Mouse (Mus musculus) left cerebral cortex, postnatal 10 days (tissue): ENCODE data around the gene Rrp36. TPM values are rescaled to one million over a fixed set of nuclear protein-coding genes. Genes with fewer than 3 reads are reported as not detected.

Experiments
- DNase-seq, 2 experiments: peaks; one replicate each; pipeline ENCODE4 v3.0.0; 2021 to 2022; ENCODE audit warnings: low spot score in 2 of 2, mixed read lengths in 1 of 2; ENCODE audit errors: extremely low spot score in 1 of 2
- intact Hi-C: fragments of 180-260 bp; cut with DNase I; formaldehyde crosslinking; loops from one replicate; pipeline ENCODE4 v1.15.1; 2025
- total RNA-seq, 2 experiments: library from RNA; stranded (reverse); gene quantifications; 2 replicates each; pipeline ENCODE4 v1.2.3; 2021

Gene Rrp36
- 10 to 100 TPM; 14.8 to 19.3 TPM for total RNA-seq

- peak; percentile 91 to 93 for DNase-seq
- intact Hi-C loops = no loop called here
Observed at GRCm38 (mm10) chr17:46673850-46674529, at the start of gene Rrp36. TSS of gene Rrp36 (minus strand) at chr17:46674352.

DNA sequence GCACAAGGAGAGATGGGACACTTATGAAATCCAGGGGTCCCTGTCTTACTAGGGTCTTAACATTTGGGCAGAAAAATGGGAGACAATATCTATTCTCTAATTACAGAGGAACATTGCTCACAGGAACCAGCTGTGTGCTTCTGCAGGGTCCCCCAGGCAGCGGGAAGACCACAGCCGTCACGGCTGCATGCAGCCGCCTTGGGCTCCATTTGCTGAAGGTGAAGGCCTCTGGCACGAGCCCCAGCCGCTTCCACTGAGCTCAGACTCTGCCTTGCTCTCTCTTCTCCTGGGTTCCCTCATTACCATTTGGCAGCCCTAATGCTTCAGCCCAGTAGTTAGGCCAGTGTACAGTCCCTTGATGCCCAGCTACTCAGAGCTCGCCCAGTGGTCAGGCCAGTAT, 46.9 kb upstream of the Rrp36 start:
- peak in 1 of 2 experiments; percentile 12 for DNase-seq
- intact Hi-C loops = no loop called here

GRCm38 (mm10) chr17:46714756-46715481, 40.8 kb upstream of the Rrp36 start:
- peak in 1 of 2 experiments; percentile 18 for DNase-seq
- intact Hi-C loops = no loop called here

GRCm38 (mm10) chr17:46713849-46714248, 39.7 kb upstream of the Rrp36 start:
- intact Hi-C loops = no loop called here

GRCm38 (mm10) chr17:46712442-46712841, 38.3 kb upstream of the Rrp36 start:
- intact Hi-C loops = no loop called here
- DNase-seq = no peak

More at GRCm38 (mm10) chr17:46713849-46714248, 39.7 kb upstream of the Rrp36 start:
- DNase-seq = no peak

DNA sequence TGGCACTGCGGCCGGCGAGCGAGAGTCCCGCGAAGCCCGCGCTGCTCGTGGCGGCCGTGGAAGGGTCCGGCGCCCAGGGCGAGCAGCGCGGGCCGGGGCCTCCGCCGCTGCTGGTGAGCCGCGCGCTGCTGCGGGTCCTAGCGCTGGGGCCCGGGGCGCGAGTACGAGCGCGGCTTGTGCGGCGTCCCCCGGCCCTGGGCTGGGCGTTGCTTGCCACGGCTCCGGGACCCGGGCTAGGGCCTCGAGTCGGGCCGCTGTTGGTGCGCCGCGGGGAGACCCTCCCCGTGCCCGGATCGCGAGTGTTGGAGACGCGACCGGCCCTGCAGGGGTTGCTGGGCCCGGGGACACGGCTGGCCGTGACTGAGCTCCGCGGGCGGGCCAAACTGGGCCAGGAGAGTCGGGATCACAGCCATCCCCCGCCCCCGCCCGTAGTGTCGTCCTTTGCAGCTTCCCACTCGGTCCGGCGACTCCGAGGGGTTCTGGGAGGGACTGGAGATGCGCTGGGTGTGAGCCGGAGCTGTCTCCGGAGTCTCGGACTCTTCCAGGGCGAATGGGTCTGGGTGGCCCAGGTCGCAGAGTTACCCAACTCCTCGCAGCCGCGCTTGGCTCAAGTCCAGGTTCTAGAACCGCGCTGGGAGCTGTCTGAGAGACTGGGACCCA, 37.6 kb upstream of the Rrp36 start:
- intact Hi-C loops = no loop called here
- peak; percentile 27 to 71 for DNase-seq

- DNase-seq = peak; percentile 92 to 97
- intact Hi-C loops = no loop called here
Observed at GRCm38 (mm10) chr17:46710959-46711597, 36.9 kb upstream of the Rrp36 start, which contains the start of gene Pex6. TSS of gene Pex6 (plus strand) at chr17:46711463.

GRCm38 (mm10) chr17:46706375-46707089, 32.4 kb upstream of the Rrp36 start:
- intact Hi-C loops = no loop called here
- no peak for DNase-seq

GRCm38 (mm10) chr17:46704887-46705835, 31.0 kb upstream of the Rrp36 start, which contains the start of gene Ppp2r5d:
TSS of gene Ppp2r5d (minus strand) at chr17:46705111.
- peak; percentile 96 to 98 for DNase-seq

DNA sequence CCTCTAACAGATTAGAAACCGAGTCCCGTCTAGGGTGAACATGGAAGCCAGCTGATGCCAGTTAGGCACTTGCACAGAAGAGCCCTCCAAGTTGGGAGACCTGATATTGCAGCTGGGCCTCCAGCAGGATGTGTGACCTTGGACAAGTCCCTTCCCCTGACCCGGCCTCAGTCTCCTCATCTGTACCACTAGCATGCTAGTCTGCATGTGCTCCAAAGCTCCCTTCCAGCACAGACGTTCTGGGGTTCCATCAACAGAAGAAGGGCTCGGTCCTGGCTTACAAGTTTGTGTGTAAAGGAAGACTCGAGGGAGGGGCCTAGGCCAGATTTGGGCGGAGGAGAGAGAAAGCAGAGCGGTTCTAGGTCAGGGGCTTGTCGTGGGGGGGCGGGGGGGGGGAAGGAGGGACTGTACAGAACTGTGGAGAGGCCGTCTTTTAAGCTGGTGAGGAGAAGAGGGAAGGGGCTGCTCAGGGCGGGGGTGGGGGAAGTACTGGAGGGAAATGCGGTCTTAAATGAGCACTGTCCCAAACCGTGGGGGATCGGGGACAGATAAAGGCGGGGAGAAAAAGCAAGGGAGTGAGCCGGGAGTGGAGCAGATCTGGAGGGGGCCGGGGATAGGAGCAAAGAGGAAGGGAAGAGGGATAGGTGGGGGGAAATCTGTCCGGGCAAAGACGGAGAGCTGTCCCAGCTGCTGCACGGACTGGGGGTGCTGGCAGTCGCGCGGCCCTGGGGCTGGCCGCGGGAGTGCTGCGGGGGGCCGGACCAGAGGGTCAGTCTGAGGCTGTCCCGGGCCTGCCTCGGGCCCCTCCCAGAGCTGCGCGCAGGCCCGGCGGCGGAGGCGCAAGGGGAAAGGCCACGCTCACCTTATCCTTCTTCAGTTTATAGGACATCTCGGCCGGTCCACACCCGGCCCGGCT, 30.1 kb upstream of the Rrp36 start:
- intact Hi-C loops = no loop called here
- DNase-seq = peak in 1 of 2 experiments; percentile 39

More at GRCm38 (mm10) chr17:46704887-46705835, 31.0 kb upstream of the Rrp36 start, which contains the start of gene Ppp2r5d:
- intact Hi-C loops = no loop called here

DNA sequence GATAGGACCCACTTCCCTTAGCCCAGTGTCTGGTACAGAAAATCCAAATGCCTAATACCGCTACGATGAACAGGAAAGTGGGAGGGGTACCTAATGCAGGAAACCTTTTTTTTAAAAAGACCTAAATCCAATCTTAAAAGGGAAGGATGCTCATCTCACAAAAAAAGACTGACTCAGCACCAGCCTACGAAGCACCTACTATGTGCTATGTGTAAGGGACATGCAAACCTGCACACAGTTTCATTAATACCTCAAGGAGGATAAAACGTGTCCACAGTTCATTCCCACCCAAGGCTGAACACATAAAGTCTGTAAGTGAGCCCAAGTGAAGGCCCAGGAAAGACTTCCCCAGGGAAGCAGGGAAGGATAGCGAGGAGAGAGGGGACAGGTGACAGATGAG, 28.4 kb upstream of the Rrp36 start:
- peak in 1 of 2 experiments; percentile 7 for DNase-seq
- intact Hi-C loops = no loop called here

GRCm38 (mm10) chr17:46702100-46702499, 27.9 kb upstream of the Rrp36 start:
- intact Hi-C loops = no loop called here

DNA sequence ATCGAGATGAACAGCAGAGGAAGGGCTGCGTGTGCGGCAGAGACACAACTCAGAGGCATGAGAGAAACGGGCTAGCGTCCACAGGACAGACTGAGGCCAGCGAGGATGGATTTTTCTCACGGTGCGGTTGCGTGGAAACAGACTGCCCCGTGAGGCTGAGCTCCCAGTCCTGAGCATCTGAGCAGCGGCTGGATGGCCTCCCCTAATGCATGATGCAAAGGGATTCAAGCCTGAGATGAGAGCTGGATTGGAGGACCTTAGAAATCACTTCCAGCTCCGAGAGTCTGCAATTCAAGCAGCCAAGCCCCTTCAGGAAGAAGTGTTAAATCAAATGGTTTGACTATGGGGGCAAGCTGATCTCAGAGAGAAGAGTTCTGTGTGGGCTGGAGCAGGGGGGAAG, 27.3 kb upstream of the Rrp36 start:
- intact Hi-C loops = no loop called here
- peak in 1 of 2 experiments; percentile 31 for DNase-seq

More at GRCm38 (mm10) chr17:46702100-46702499, 27.9 kb upstream of the Rrp36 start:
- DNase-seq = peak in 1 of 2 experiments; percentile 25

GRCm38 (mm10) chr17:46699912-46700311, 25.8 kb upstream of the Rrp36 start:
- DNase-seq = peak in 1 of 2 experiments; percentile 12
- intact Hi-C loops = no loop called here

DNA sequence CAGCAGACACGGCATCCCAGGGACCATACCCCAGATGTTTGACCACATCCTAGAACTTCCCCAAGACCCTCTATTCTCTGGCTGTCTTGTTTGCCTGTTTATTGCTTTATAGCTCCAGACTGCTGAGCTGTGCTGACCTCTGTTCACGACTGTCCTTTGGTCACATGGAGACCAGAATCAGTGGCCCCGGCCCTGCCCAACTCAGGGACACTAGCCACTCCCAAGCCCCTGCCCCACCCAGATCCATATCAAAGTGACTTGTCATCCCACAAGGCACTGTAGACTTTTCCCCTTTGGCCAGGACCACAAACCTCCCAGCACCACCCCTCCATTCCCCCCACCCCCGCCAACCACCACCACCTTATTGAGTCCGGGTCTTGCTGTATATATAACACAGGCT, 25.1 kb upstream of the Rrp36 start:
- intact Hi-C loops = no loop called here
- peak in 1 of 2 experiments; percentile 15 for DNase-seq

DNA sequence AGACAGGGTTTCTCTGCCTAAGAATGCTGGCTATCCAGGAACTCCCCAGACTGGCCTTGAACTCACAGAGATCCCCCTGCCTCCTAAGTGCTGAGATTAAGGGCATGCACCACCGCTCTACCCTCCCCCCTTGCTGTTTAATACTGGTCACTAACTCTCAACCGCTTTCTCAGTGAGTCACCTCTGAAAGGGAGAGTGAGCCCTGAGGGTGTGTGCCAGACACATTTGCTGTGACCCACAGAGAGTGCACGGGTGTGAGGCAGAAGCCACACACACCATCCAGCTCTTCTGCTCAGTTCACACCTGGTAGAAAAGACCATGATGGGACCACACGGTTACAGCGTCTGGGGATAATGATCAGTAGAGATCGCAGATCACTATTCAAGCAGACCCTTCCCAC, 24.4 kb upstream of the Rrp36 start:
- peak in 1 of 2 experiments; percentile 13 for DNase-seq
- intact Hi-C loops = no loop called here
